Mouse (Mus musculus): ENCODE measurements around the gene Gapdh.

GRCm38 (mm10) chr6:125172474-125172873 lies 6.2 kb upstream of the Gapdh start:
- TF ChIP-seq HCFC1 (IDR thresholded peaks at IDR 0.05; ENCODE audit: borderline replicate concordance, insufficient read depth, low read length), result no peak
- no peak for TF ChIP-seq CHD2 (IDR thresholded peaks at IDR 0.05; ENCODE audit: low read depth, low read length)
- TF ChIP-seq MAFK (IDR thresholded peaks at IDR 0.05; ENCODE audit: insufficient read depth, low read depth, low read length), result no peak
- no peak for TF ChIP-seq ZNF384 (IDR thresholded peaks at IDR 0.05; ENCODE audit: low read depth, low read length)
- TF ChIP-seq ZC3H11A (IDR thresholded peaks at IDR 0.05; ENCODE audit: borderline replicate concordance, low read depth, low read length), result no peak
